Mouse (Mus musculus) layer of hippocampus, postnatal 36 days (tissue): Measurements from ENCODE around the gene Mfsd6. TPM values are rescaled to one million over a fixed set of nuclear protein-coding genes. Genes with fewer than 3 reads are reported as not detected.
A peak's percentile ranks its signal among the peaks of the same experiment; 100 is the strongest.
"Not testable (repeated sequence)": the region's sequence is repeated elsewhere in the genome, so short reads cannot be mapped to it uniquely, and the experiment has no call there.

Experiments
- DNase-seq, 2 experiments: peaks; one replicate each; pipeline ENCODE4 v3.0.0; 2022
- total RNA-seq, 2 experiments: library from RNA; stranded (reverse); gene quantifications; 2 replicates each; pipeline ENCODE4 v1.2.3; 2021

Gene Mfsd6
- total RNA-seq, 2 experiments from 2014 or later, result 74.5 to 81.1 TPM

DNA sequence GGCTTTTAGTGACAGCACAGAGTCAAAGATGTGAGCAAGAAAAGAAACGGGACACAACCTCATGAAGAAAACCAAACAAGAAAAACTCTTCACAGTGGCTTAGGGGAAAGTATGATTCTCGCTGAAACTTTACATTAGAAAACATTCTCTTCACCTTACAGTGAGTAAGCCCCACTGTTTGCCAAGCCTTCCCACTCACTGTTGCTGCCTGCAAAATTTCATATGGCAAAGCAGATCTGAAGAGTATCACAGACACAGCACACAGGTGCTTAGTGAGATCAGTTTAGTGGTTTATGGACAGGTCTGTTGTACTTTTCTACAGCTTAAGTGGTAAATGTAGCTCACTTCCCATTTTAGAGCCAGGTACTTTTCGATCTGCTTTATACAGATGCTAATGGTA, 20.2 kb downstream of the Mfsd6 start:
- DNase-seq, result no peak

DNA sequence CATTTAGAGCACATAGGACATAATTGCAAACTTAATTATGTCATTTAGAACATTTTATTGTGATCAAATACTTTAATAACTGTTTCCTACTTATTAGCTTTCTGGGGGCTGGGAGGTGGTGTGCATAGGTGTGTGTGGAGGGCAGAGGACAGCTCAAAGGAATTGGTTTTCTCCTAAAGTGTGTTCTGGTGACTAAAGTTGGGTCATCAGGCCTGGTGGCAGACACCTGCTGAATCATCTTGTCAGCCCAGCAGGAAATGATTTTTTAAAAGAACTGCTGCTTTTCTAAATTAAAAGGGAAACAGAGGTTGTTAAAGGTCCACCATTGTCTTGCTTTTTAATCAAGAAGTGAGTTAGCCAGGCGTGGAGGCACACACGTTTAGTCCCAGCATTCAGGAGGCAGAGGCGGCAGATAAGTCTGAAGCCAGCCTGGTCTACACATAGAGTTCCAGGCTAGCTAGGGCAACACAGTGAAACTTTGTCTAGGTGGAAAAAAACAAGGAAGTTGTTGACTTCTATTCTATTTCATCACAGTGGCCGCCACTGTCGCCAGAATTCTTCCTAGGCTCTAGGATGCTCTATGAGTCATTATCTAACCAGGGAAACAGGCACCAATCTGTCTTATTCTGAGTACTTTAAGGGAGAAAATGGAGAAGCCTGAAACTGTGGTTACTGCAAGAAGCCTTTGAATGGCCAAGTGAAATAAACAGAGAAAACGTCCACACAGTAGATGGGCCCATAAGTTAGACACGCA, 24.3 kb downstream of the Mfsd6 start:
- DNase-seq, result no peak

DNA sequence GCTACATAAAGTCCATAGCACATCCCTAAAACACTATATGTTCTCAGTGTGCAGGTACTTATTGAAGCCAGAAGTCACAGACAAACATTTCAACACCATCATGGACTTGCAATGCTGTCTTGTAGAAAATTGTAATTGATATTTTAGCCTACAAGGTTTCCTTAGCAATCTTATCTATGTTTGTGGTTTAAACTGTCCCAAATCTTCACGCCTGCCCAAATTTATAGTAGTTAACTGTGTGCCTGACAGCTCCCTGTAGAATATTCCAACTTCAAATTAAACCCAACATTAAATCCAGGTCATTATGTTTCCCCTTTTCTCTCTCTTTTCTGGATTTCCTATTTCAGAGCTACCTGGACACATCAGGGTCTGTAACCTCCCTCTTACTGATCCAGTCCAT, 25.3 kb downstream of the Mfsd6 start:
- DNase-seq, result no peak

DNA sequence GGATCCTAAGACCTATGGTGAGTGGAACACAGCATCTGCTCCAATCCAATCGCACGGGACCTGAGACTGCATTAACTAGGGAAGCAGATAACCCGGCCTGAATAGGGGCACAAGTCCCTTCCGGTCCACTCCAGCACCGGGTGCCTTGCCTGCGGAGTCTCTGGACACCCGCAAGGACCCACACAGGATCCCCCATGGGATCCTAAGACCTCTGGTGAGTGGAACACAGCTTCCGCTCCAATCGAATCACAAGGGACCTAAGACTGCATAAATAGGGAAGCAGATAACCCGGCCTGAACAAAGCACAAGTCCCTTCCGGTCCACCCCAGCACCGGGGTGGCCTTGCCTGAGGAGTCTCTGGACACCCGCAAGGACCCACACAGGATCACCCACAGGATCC, 32.8 kb downstream of the Mfsd6 start:
- DNase-seq, result not testable (repeated sequence)

DNA sequence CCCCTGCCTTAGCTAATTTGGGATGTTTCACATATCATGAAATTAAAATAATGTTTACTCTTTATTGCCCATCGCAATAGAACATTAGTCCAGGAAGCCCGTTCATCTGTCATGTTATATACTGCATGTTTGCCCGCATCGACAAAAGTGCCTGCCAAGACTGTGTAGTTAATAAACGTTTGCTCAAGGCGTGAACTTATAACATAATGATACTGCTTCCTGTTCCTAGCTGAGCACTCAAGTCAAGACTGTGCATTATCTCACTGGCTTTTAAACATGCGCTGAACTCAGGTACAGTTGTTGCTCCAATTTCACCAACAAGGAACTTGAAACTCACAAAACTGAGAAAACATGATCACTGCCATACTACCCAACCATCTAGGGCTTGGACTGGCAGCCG, 39.6 kb downstream of the Mfsd6 start:
- DNase-seq, result no peak

DNA sequence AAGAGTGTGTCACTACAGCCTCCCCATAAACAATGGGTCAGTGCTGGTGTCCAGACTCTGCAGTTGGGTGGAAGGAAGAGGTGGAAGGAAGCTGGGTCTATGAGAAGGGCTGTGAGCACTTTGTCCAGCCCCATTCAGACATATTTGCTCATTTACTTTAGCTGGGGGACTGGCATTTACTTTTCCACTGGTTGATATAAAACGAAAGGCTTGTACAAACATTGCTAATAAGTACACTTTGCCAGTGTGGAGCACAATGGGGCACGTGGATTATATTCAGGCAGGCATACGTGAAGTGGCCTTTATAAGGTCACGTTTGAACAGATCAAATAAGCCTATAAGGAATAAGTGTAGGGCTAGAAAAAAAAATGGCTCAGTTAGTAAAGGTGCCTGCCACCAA, 43.7 kb downstream of the Mfsd6 start:
- DNase-seq, result no peak

DNA sequence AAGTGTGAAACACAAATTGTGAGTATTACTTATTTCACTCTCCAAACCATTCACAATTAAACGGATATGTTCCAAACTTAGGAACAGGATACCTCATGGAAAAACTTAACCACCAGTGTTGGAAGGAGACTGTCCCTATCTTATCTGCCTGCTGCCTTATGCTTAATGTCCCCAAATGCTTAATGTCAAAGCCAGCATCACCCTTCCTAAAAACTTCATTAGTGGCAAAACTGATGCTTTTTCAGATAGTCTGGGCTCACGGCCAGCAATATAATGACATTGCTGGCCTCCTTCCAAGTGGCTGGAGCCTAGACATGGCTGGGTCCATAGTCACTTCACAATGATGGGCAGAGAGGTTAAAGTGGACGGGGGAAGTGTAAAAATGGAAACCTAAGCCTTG, 50.6 kb downstream of the Mfsd6 start:
- DNase-seq, result no peak

DNA sequence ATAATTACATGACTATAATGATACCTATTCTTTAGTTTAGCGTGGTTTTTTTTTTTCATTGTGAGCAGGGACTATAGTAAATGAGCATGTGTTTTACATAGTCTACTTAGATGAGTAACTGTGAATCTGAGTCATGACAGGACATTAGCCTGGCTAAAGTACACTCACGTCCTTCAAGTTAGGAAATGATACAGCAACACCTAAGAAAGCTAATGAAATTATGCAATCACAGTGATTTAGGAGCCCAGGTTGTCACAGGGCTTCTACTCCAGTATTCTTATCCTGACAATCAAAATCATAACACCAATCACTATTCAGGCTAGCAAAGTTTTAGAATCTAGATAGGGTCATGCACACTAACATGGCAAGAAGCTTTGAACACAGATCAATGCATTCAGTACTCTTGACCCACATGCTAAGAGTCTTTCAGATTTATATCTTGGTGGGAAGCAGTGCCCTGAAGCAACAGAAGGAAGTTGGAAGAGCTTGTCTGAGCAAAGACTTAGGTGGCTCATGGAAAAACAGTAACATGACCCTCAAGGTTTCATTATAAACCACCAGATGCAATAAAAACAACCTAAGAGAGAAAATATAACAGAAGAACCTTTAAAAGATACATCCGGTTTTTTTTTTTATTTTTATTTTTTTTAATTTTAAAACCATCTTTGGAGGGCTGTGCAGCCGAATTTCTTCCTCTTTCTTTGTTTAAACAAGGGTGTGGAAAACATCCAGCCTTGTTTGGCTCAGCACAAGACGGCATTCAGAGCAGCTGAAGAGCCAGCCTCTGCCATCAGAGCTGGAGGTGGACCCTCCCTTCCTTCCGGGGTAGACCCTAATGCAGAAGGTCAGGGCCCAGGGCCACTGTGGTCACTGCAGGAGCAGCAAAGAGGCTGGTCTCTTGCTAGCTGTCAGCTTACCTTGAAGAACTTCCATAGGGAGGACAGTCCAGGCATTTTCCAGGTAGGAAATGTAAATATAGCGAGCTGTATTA, 51.4 kb downstream of the Mfsd6 start:
- no peak for DNase-seq

DNA sequence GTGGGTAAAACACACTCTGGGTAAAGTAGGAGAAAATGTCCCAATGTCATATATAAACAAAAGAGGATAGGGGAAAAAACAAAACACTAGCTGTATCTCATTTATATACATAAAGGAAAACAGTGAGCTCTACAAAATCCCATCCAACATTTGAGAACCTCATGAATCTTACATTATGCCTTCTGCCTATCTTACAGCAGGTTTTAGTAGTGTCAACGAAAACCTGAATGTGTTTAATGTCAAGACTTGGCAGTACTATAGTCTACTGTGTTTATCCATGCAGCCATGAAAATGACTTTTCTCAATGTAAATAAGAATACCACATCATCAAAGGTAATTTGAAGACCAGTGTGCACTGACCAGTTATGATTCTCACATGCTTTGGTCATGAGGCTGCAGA, 57.3 kb downstream of the Mfsd6 start:
- no peak for DNase-seq

DNA sequence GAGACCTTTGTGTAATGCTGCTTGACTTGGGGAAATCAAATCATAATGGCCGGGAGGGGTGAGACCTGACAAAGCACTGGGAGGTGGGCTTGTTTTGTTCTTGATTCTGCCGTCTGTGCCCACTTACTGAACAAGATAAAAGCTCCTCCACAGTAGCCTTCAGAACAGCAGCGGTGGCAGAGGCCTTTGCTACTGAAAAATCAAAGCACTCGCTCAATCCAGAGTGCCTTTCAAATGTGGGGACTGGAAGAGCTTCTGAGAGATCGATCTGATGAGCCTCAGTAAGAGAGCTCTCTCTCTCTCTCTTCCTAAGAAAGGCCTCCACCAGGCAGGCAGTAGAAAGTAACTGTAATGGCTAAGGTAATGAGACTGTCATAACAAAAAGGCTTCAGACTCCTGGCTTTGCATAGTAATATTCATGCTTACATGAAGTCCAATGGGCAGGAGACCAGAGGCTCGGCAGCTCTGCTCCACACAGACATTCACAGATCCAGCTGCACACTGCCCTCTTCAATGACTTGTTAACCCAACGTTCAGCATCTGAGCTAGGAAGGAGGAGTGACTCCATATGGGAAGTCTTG, 58.4 kb downstream of the Mfsd6 start:
- no peak for DNase-seq

DNA sequence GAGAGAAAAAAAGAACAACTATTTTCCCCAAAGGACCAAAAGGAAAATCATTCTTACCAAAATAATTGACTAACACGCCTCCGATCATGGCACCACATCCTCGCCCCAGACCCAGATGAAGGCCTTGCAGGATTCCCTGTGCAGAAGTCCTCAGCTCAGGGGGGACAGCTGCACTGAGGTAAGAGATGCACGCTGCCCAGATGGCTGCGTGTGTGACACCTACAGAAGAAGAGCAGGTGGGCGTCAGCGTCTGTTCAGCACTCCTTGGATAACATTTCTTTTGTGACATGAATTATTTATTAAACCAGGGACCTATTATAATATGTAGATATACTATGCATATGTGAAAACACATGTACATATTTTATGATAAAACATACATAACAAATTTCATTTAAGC, 64.0 kb downstream of the Mfsd6 start:
- peak in 1 of 2 experiments; percentile 48 for DNase-seq

DNA sequence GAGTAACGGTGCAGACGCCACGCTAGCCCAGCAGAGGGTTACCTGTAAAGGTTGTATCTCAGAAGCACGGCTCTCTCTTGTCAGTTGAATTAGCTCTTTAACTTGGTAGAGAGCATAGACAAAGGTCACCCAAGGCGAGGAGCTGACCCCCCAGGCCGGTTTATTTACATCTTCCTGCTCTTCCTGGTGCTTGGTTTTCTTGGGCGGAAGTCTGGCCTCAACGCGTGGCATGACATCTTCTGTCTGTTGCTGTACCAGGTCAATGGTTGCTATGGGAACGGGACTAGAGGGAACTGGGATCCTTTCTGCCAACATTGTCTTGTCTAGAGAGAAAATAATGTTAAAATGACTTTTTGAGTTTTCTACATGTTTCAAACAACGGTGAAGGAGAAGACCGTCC, 66.5 kb downstream of the Mfsd6 start:
- DNase-seq, result no peak

DNA sequence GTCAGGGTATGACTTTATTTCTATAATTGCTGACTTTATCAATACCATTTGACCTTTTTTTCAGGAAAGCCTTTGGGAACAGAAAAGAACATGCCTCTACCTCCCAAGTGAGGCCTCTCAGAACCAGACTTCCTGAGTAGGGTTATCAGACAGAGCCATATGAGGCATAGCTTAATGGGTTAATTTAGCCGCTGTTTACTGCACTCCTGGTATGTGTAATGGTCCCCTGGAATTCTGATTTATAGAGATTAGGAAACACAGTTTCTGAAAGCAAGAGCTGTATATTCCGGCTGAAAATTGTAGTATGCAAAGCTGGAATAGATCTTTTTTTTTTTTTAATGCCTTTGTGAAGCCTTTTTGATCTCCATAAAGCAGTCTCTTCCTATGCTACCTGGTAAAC, 67.0 kb downstream of the Mfsd6 start:
- DNase-seq, result no peak

DNA sequence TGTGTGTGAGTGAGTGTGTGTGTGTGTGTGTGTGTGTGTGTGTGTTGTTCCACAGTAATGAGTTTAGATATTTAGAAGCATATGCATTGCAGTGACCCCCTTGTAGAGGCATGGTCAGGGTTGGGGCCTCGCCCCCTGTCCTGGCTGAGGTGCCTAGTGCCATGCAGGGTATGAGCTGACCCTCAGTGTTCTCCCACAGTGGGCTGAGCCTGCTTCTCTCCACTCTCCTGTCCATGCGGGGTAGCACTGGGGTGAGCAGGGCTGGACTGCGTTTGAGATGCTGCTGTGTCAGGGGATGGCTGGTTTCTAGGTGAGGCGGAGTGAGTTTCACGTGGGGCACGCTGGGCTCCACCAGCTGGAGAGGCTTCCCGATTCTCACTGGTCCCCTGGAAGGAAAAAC, 69.1 kb downstream of the Mfsd6 start:
- no peak for DNase-seq

DNA sequence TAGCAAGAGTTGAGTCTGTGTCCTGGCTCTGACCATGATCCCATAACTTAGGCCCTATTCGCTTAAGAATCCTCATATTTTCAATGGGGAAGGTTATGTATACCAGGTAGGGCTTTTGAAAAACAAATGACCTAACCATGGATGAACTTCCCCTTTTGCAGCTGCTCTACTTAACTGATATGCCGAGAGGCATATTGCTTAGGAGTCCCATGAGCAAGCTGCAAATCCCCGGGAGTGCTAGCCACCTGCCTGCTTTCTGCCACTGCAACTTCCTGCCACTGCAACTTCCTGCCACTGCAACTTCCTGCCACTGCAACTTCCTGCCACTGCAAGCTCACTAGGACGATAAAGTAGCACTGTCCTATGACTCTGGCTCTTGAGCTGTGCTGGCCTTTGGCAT, 72.1 kb downstream of the Mfsd6 start:
- no peak for DNase-seq

DNA sequence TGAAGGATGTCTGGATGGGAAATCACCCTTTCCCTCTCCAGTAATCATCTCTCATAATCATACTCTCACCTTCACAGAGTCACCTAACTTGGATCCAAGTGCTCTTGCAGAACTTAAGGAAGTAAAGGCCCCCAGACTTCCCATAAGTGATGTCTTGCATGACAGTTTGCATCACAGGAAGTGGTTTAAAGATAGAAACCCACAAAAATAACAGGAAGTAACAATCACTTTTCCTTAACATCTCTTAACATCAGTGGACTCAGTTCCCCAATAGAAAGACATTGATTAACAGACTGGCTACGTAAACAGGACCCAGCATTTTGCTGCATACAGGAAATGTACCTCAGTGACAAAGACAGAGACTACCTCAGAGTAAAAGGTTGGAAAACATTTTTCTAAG, 73.9 kb downstream of the Mfsd6 start:
- no peak for DNase-seq

DNA sequence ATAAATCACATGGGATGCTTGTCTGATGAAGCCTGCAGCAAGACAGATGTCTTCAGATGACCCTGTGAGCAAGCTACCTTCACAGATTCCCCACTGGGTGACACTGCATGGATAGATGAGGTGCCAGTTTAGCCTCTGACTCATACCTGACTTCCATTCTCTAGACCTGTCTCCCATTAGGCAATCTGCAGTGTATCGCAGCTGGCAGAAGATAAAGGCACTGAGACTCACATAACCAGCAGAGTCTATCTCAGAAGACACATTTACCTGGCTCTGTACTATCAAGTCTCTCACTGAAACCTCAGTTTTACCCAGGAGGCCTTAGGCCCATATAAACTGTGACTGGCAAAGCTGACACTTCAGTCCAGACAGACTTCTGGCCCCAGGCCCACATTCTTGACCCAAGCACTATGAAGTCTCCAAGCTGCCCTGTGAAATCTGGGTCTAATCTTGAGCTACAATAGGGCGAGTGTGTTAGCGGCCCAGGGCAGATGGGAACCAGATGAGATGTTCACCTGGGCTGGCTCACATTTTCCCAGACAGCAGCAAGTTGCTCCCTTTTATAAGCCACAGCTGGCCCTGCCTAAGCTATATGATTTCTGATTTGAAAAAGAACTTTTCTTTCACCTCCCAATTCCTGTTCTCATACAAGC, 74.5 kb downstream of the Mfsd6 start:
- no peak for DNase-seq

DNA sequence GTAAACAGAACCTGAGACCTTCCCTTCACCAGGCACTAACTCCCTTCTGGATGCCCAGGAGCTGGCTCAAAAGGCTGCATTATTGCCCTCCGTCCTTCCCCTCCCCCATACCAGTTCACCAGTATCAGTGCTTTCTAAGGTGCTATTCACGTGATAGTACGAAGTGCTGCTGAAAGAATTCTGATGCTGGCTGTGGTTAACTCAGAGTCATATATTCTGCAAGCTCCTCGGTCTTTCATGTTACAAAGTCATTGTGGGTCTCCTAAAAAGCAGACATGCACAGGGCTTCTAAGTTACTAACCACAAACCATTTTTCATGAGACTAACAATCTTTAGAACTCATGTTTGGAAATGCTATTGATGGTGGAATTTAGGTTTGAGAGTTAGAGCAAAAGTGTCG, 77.2 kb downstream of the Mfsd6 start:
- DNase-seq, result no peak

DNA sequence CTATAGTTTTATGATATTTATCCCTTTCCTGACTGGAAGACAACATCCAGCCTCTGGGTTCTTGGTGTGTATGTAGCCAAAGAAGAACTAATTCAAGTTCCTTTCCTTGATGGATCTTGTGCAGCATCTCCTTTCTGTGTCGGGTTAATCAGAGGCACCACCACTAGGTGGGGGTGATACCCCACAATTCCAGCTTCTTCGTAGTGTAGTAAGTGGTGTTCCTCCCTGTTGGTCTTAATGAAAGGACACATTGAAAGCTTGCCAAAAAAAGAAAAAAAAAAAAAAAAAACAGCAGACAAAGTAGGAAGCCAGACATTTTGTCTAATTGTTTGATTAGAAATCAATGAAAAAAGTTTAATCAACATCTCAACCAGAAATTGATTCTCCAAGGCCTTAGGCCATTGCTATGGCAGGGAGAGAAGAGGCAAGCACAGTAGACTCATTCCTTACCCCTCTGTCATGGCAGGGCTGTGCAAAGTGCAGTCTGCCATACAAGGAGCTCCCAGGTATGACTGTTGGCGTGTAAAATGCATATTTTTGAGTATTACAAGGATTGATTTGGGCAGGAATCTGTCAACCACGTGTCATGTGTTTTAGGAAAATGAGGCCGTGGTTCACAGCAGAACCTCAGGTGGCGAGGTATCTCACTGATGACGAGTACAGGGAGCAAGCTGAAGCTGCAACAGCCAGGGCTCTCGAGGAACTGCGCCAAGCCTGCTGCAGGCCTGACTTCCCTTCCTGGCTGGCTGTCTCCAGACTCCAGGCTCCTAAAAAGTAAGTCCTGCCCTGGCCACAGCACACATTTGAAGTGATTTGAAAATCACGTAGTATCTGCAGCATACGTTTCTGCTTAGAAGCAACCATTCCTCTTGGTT, 78.9 kb downstream of the Mfsd6 start:
- DNase-seq, result peak; percentile 75 to 78

DNA sequence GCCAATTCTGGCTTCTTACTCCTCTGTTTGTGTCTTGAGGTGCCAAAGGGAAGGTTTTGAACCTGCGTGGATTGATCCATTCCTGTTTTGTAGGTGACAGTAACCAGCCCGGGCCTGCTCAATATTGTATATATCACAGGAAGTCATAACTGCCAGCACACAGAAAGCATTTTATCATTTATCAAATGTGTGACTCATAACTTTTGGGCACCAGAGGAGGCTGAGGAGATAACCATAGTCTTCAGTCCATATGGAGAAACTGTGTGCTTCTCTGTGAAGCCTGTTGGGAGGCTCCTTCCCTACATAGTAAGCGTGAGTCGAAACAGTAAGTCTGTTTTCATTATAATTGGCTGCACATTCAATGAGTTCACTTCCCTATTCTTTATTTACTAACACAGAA, 86.5 kb downstream of the Mfsd6 start:
- no peak for DNase-seq

DNA sequence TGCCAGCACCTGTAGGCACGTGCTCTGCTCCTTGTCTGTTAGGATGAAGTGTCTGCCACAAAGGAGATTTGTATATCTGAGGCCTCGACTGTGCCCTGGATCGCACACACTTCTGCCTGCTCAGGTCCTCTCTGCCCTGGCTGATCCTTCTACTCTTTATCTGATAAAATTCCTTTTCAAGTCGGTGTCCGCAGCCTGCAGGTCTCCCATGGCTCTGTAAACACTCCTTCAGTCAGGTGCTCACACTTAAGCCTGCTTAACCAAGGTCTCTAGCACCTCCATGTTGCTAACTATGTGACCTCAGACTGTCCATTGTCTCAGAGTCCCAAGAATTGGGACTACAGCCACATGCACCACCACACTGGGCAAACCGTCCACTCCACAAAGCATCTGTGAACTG, 87.0 kb downstream of the Mfsd6 start:
- DNase-seq, result no peak

DNA sequence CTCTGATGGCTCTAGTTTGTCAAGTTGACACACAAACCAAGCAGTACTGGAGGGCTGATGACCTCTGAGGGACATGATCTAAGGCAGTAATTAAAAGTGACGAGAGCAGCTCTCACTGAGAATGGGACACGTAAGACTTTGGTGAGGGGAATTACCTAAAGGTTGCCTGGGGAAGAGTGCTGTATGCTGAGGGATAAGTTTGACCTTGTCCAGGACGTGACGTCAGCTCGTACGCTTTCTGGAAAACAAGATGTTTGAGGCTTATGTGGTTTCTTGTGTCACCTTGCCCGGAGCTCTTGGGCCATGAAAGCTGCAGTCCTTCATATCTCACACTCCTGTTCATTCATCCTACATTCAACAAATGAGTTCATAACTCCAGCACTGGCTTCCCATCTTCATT, 88.2 kb downstream of the Mfsd6 start:
- DNase-seq, result no peak
